Mouse (Mus musculus) C2C12 (cell line): ENCODE results near the gene Gm14124.
"Not testable (repeated sequence)": the region's sequence is repeated elsewhere in the genome, so short reads cannot be mapped to it uniquely, and the experiment has no call there.

Experiments
- CTCF ChIP-seq: IDR thresholded peaks from one replicate; pipeline ENCODE4 v1.5.1; 2011; ENCODE audit not compliant: control insufficient read depth, insufficient read depth, insufficient read length
- MYOG ChIP-seq: IDR thresholded peaks from one replicate; pipeline ENCODE4 v1.6.1; 2011; ENCODE audit not compliant: control insufficient read depth, insufficient read length; ENCODE audit errors: extremely low read depth

- TF ChIP-seq MYOG, CTCF: not testable (repeated sequence)
These were observed 456 bp upstream of the Gm14124 start for GRCm38 (mm10) chr2:150256861-150257260.
